Mouse (Mus musculus): ENCODE results near the gene Spata18. TPM values are rescaled to one million over a fixed set of nuclear protein-coding genes. Genes with fewer than 3 reads are reported as not detected.

Gene Spata18
- polyA plus RNA-seq, 1 experiment from 2014 or later, result 0.20 TPM

- 0 out of 2 replicates have a peak, but pooled peaks cover under 1% of the 10 kb centered on the region for H3K36me3 ChIP-seq (ENCODE audit: insufficient read depth, low read length)
- no peaks in the 10 kb centered on the region for H3K9me3 ChIP-seq (ENCODE audit: low read length)
- peak within 1 kb of the TSS; percentile 81 for H3K4me2 ChIP-seq (replicated peaks; ENCODE audit: low read depth, low read length)
- peak; percentile 90 for ATAC-seq (ENCODE audit: low FRiP score, low TSS enrichment)
- peak within 1 kb of the TSS; percentile 73 for H3K4me3 ChIP-seq (ENCODE audit: low read length)
- peaks cover 27% of the 10 kb centered on the region for H3K4me1 ChIP-seq (ENCODE audit: insufficient read depth, low read length)
- H3K9ac ChIP-seq (replicated peaks; ENCODE audit: low read length), result peak within 1 kb of the TSS; percentile 74
- WGBS, result under 1% methylated on average over 61 of the region's 62 CpGs
- peak within 1 kb of the TSS; percentile 30; the same call in 1 of the 2 replicates for H3K27ac ChIP-seq (ENCODE audit: low read length)
- H3K27me3 ChIP-seq (ENCODE audit: insufficient read depth, low read length), result peaks cover 41% of the 10 kb centered on the region
Measured at GRCm38 (mm10) chr5:73647261-73647900, 3.8 kb upstream of the Spata18 start, which contains the start of gene Sgcb. Gene Sgcb, minus strand, starts transcription at chr5:73647790.

DNA sequence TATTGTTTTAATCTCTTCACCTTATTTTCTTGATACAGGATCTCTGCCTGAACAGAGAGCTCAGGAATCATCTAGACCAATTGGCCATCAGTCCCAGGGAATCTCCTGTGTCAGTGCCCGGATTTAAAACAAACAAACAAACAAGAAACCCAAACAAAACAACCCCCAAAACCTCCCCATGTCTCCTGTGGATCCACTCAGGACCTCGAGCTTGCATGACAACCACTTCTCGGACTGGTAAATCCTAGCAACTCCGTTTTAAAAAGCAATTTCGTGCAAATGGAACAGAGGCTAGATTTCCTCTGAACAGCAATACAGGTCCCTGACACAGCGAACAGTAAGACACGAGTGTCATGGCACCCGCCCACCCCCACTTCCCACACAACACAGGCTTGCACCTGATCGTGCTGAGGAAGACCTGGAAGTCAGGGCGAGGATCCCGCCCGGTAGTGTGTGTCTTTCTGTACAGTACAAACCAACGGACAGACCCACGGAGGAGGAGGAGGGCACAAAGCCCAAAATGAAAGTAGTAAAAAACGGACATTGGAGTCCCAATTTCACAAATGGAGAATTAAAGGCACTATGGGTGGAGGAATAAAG, 714 bp upstream of the Spata18 start:
- H3K4me1 ChIP-seq (ENCODE audit: insufficient read depth, low read length), result peaks cover 27% of the 10 kb centered on the region
- H3K9ac ChIP-seq (replicated peaks; ENCODE audit: low read length), result peak overlapping the region; percentile 61; the same call in 1 of the 2 replicates
- H3K27me3 ChIP-seq (ENCODE audit: insufficient read depth, low read length), result peaks cover 56% of the 10 kb centered on the region
- WGBS, result 1% methylated on average over 15 of the region's 15 CpGs
- H3K4me3 ChIP-seq (ENCODE audit: low read length), result peak overlapping the region; percentile 61
- no peak overlapping the region for H3K27ac ChIP-seq (ENCODE audit: low read length)
- H3K9me3 ChIP-seq (ENCODE audit: low read length), result no peaks in the 10 kb centered on the region
- H3K36me3 ChIP-seq (ENCODE audit: insufficient read depth, low read length), result no peaks in the 10 kb centered on the region
- ATAC-seq (ENCODE audit: low FRiP score, low TSS enrichment), result no peak
- peak overlapping the region; percentile 99 for H3K4me2 ChIP-seq (replicated peaks; ENCODE audit: low read depth, low read length)

DNA sequence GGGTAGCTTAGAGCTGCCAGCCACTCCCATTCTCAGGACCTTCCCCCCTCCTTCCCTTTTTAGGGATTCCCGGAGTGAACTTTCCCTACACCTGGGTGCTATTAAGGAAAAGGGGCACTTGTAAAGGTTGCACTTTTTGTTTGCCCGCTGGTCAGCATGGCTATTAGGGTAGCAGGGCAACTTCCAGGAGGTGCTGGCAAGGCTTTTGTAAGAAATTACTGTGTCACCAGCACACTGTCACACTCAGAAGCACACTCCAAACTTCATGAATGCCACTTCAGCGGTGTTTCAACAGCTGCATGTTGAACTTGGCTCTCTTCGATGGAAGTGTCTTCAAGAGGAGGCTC, 649 bp downstream of the Spata18 start:
- Histone ChIP-seq H3K4me2 (replicated peaks; ENCODE audit: low read depth, low read length) (peak overlapping the region; percentile 99), H3K9me3 (ENCODE audit: low read length) (no peaks in the 10 kb centered on the region), H3K9ac (replicated peaks; ENCODE audit: low read length) (no peak overlapping the region), H3K4me3 (ENCODE audit: low read length) (peak overlapping the region; percentile 61), H3K27me3 (ENCODE audit: insufficient read depth, low read length) (peaks cover 56% of the 10 kb centered on the region), H3K27ac (ENCODE audit: low read length) (no peak overlapping the region), H3K4me1 (ENCODE audit: insufficient read depth, low read length) (peaks cover 22% of the 10 kb centered on the region), H3K36me3 (ENCODE audit: insufficient read depth, low read length) (no peaks in the 10 kb centered on the region)
- ATAC-seq (ENCODE audit: low FRiP score, low TSS enrichment), result no peak
- WGBS, result under 1% methylated on average over 4 of the region's 4 CpGs

- Histone ChIP-seq H3K27me3 (ENCODE audit: insufficient read depth, low read length) (no peaks in the 10 kb centered on the region), H3K4me1 (ENCODE audit: insufficient read depth, low read length) (0 out of 2 replicates have a peak, but pooled peaks cover 2% of the 10 kb centered on the region), H3K27ac (ENCODE audit: low read length) (no peak overlapping the region), H3K36me3 (ENCODE audit: insufficient read depth, low read length) (no peaks in the 10 kb centered on the region), H3K9ac (replicated peaks; ENCODE audit: low read length) (no peak overlapping the region), H3K9me3 (ENCODE audit: low read length) (no peaks in the 10 kb centered on the region), H3K4me2 (replicated peaks; ENCODE audit: low read depth, low read length) (no peak overlapping the region), H3K4me3 (ENCODE audit: low read length) (no peak overlapping the region)
- 78% methylated on average over 2 of the region's 2 CpGs for WGBS
- no peak for ATAC-seq (ENCODE audit: low FRiP score, low TSS enrichment)
Measured at GRCm38 (mm10) chr5:73666695-73667094, 15.5 kb downstream of the Spata18 start.

DNA sequence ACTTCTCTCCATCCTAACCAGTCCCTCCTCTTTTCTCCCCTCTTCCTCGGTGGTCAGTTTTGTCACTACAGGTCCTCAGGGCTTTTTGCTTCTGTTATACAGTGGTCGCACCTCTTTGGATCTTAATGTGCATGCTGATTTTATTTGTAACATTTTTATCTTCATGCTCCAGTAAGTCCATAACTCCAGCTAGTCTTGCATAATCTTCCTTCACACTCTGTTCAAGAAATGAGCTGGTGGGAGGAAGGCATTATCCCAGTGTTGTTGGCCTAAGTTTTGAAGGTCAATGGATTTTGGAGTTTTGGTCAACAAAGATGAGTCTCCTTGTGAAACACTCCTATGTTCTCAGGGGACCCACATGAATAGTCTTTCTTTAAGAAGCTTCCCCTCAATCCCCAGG, 16.7 kb downstream of the Spata18 start:
- Histone ChIP-seq H3K4me2 (replicated peaks; ENCODE audit: low read depth, low read length) (no peak overlapping the region), H3K27me3 (ENCODE audit: insufficient read depth, low read length) (no peaks in the 10 kb centered on the region), H3K36me3 (ENCODE audit: insufficient read depth, low read length) (no peaks in the 10 kb centered on the region), H3K4me1 (ENCODE audit: insufficient read depth, low read length) (0 out of 2 replicates have a peak, but pooled peaks cover 2% of the 10 kb centered on the region), H3K9ac (replicated peaks; ENCODE audit: low read length) (no peak overlapping the region), H3K4me3 (ENCODE audit: low read length) (no peak overlapping the region), H3K27ac (ENCODE audit: low read length) (no peak overlapping the region), H3K9me3 (ENCODE audit: low read length) (no peaks in the 10 kb centered on the region)
- 74% methylated on average over 2 of the region's 2 CpGs for WGBS
- no peak for ATAC-seq (ENCODE audit: low FRiP score, low TSS enrichment)

DNA sequence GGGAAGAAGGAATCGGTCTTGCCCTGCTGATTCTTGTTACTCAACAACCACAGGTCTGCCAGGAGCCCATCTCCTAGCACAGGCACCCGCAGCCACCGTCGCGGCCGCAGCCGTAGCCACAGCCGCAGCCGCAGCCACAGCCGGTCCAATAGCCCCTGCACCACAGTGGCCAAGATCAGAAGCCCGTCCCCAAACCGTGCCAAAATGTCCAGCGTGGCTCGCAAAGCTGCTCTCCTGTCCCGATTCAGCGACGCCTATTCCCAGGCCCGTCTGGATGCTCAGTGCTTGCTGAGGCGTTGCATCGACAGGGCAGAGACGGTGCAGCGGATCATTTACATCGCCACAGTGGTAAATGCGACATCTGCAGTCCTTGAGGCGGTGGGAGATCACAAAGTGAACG, 18.2 kb downstream of the Spata18 start:
- ATAC-seq (ENCODE audit: low FRiP score, low TSS enrichment), result 0 out of 2 replicates have a peak, but pooled peaks have one; percentile 19
- 33% methylated on average over 26 of the region's 26 CpGs for WGBS
- H3K4me2 ChIP-seq (replicated peaks; ENCODE audit: low read depth, low read length), result peak overlapping the region; percentile 48
- H3K9ac ChIP-seq (replicated peaks; ENCODE audit: low read length), result no peak overlapping the region
- no peaks in the 10 kb centered on the region for H3K36me3 ChIP-seq (ENCODE audit: insufficient read depth, low read length)
- H3K4me3 ChIP-seq (ENCODE audit: low read length), result peak overlapping the region; percentile 28
- H3K27ac ChIP-seq (ENCODE audit: low read length), result no peak overlapping the region
- H3K9me3 ChIP-seq (ENCODE audit: low read length), result no peaks in the 10 kb centered on the region
- H3K4me1 ChIP-seq (ENCODE audit: insufficient read depth, low read length), result 0 out of 2 replicates have a peak, but pooled peaks cover 2% of the 10 kb centered on the region
- no peaks in the 10 kb centered on the region for H3K27me3 ChIP-seq (ENCODE audit: insufficient read depth, low read length)

GRCm38 (mm10) chr5:73675604-73676003, 24.4 kb downstream of the Spata18 start:
- H3K27ac ChIP-seq (ENCODE audit: low read length), result no peak overlapping the region
- 78% methylated on average over 3 of the region's 3 CpGs for WGBS
- H3K36me3 ChIP-seq (ENCODE audit: insufficient read depth, low read length), result no peaks in the 10 kb centered on the region
- H3K4me1 ChIP-seq (ENCODE audit: insufficient read depth, low read length), result no peaks in the 10 kb centered on the region
- no peak overlapping the region for H3K4me3 ChIP-seq (ENCODE audit: low read length)
- no peaks in the 10 kb centered on the region for H3K27me3 ChIP-seq (ENCODE audit: insufficient read depth, low read length)
- no peak overlapping the region for H3K9ac ChIP-seq (replicated peaks; ENCODE audit: low read length)
- no peak for ATAC-seq (ENCODE audit: low FRiP score, low TSS enrichment)
- H3K9me3 ChIP-seq (ENCODE audit: low read length), result no peaks in the 10 kb centered on the region
- H3K4me2 ChIP-seq (replicated peaks; ENCODE audit: low read depth, low read length), result no peak overlapping the region

DNA sequence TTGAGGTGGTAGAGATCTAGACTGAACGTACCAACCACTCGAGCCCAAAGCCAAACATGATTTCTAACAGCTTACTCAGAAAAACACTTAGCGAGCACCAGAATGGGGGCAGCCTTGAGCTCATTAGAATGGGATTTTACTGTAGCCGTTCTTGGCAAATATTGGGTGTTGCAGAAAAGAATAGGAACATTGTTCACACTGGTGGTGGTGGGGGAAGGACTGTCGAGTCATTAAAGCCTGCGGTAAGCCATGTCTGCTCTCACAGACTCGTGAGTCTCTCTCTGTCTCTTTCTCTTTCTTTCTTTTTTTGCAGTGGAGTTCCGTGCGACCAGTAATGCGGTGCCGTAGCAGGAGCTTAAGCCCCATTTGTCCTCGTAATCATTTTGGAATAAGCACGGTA, 25.4 kb downstream of the Spata18 start:
- no peak for ATAC-seq (ENCODE audit: low FRiP score, low TSS enrichment)
- WGBS, result 80% methylated on average over 13 of the region's 13 CpGs
- no peaks in the 10 kb centered on the region for H3K9me3 ChIP-seq (ENCODE audit: low read length)
- no peaks in the 10 kb centered on the region for H3K27me3 ChIP-seq (ENCODE audit: insufficient read depth, low read length)
- no peak overlapping the region for H3K9ac ChIP-seq (replicated peaks; ENCODE audit: low read length)
- H3K4me1 ChIP-seq (ENCODE audit: insufficient read depth, low read length), result no peaks in the 10 kb centered on the region
- H3K36me3 ChIP-seq (ENCODE audit: insufficient read depth, low read length), result no peaks in the 10 kb centered on the region
- no peak overlapping the region for H3K4me3 ChIP-seq (ENCODE audit: low read length)
- no peak overlapping the region for H3K4me2 ChIP-seq (replicated peaks; ENCODE audit: low read depth, low read length)
- no peak overlapping the region for H3K27ac ChIP-seq (ENCODE audit: low read length)

- 77% methylated on average over 6 of the region's 6 CpGs for WGBS
- Histone ChIP-seq H3K4me2 (replicated peaks; ENCODE audit: low read depth, low read length) (no peak overlapping the region), H3K27ac (ENCODE audit: low read length) (no peak overlapping the region), H3K9ac (replicated peaks; ENCODE audit: low read length) (no peak overlapping the region), H3K4me1 (ENCODE audit: insufficient read depth, low read length) (no peaks in the 10 kb centered on the region), H3K9me3 (ENCODE audit: low read length) (no peaks in the 10 kb centered on the region), H3K36me3 (ENCODE audit: insufficient read depth, low read length) (no peaks in the 10 kb centered on the region), H3K27me3 (ENCODE audit: insufficient read depth, low read length) (no peaks in the 10 kb centered on the region), H3K4me3 (ENCODE audit: low read length) (no peak overlapping the region)
- ATAC-seq (ENCODE audit: low FRiP score, low TSS enrichment), result no peak
Measured at GRCm38 (mm10) chr5:73683221-73683620, 32.0 kb downstream of the Spata18 start.

- Histone ChIP-seq H3K27ac (ENCODE audit: low read length) (no peak overlapping the region), H3K9me3 (ENCODE audit: low read length) (no peaks in the 10 kb centered on the region), H3K4me1 (ENCODE audit: insufficient read depth, low read length) (no peaks in the 10 kb centered on the region), H3K4me2 (replicated peaks; ENCODE audit: low read depth, low read length) (no peak overlapping the region), H3K27me3 (ENCODE audit: insufficient read depth, low read length) (no peaks in the 10 kb centered on the region), H3K36me3 (ENCODE audit: insufficient read depth, low read length) (no peaks in the 10 kb centered on the region), H3K4me3 (ENCODE audit: low read length) (no peak overlapping the region), H3K9ac (replicated peaks; ENCODE audit: low read length) (no peak overlapping the region)
- WGBS, result 46% methylated on average over 9 of the region's 9 CpGs
- no peak for ATAC-seq (ENCODE audit: low FRiP score, low TSS enrichment)
Measured at GRCm38 (mm10) chr5:73683706-73684409, 32.7 kb downstream of the Spata18 start.

Data from kidney, embryonic 16.5 days (tissue).